Mouse (Mus musculus) heart, postnatal 4 days (tissue): ENCODE data around the gene Gm21969. TPM values are rescaled to one million over a fixed set of nuclear protein-coding genes. Genes with fewer than 3 reads are reported as not detected.

Source experiments
- DNase-seq: peaks from one replicate; pipeline ENCODE4 v3.0.0; 2021
- microRNA-seq, 2 experiments: library from miRNA; unstranded; fragments of <30 nt; microRNA quantifications; one replicate each; pipeline ENCODE4 v1.2.0; 2021 to 2022
- total RNA-seq, 2 experiments: library from RNA; stranded (reverse); gene quantifications; 2 replicates each; pipeline ENCODE4 v1.2.3; 2021

Gm21969 gene
- total RNA-seq, 2 experiments from 2014 or later, result not detected

GRCm38 (mm10) chr4:139667632-139668031, 64.6 kb downstream of the Gm21969 start:
- DNase-seq, result no peak

GRCm38 (mm10) chr4:139669847-139670246, 66.9 kb downstream of the Gm21969 start:
- peak; percentile 60 for DNase-seq

- DNase-seq, result no peak
These were observed 72.7 kb downstream of the Gm21969 start for GRCm38 (mm10) chr4:139675696-139676095.

DNA sequence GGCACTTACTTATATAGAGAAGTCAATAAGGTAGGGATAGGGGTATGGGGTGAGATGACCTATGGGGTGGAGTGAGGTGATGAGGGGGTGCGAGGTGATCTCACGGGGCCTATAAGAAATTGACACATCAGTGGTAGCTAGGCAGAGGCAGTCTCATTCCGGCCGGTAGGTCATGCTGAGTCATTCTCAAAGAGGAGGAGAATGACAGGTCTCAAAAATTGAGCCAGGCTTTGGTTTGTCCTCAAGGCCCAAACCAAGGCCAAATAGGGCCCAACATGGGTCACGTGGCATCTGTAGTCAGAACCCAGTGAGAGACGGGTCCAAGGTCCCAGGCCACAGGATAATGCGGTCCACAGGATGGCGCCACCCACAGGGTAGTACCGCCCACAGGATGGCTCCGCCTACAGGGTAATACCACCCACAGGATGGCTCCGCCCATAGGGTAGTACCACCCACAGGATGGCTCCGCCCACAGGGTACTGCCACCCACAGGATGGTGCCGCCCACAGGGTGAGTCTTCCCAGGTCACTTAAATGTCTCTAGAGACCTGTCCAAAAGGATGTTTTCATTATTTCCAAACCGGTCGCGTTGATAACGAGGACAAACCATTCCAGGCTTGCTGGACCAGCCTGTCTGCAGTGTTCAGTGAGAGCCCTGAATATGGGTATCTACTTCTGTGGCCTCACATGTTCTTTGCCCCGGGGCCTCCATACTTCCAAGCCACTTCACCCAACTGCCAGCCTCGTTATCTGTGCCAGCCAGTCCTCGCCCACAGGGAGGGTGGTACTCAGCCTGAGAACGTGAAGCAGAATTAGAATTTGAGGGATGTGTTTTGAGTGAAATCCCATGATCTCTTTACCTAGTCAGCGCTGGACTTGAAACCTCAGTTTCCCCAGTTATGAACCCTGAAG, 81.0 kb downstream of the Gm21969 start:
- DNase-seq, result no peak

GRCm38 (mm10) chr4:139684639-139685017, 81.6 kb downstream of the Gm21969 start:
- peak; percentile 72 for DNase-seq

DNA sequence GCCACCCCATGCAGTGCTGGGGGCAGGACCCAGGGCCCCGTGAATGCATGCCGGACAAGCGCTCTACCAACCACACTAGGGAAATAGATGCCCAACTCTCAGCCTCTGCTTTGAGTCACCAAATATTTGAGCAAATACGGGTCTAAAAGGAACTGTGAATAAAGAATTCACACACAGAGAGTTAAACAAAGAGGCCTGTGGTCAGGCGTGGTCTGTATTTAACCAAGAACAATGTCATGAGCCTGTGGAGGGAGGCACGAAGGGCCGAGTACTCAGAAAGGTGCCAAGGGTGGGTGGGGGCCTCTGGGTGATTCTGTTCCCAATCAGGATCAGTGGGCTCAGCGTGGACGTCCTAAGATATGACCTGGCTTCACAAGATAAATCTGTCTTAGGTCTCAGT, 85.1 kb downstream of the Gm21969 start:
- DNase-seq, result no peak

GRCm38 (mm10) chr4:139689627-139690269, 86.8 kb downstream of the Gm21969 start:
- DNase-seq, result no peak

- no peak for DNase-seq
These were observed 90.3 kb downstream of the Gm21969 start for GRCm38 (mm10) chr4:139693315-139693714.

DNA sequence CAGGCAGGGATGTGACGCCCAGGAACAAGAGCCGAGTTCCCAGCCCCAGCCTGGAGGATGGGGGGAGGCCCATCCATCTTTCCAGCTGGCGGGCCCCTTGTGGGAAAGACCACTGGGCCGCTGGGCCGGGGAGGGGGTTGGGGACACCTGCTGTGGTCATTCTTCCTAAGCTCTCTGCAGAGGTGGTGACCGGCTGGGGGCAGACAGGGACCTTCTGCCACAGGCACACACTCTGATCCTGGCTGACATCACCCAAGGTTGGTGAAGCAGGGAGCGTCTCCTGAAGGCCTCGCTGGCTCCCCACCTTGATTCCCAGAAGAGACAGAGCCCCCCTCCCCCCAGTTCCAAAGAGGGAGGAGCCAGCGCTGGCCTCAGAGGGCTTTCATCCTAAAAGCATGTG, 94.8 kb downstream of the Gm21969 start:
- DNase-seq, result no peak

DNA sequence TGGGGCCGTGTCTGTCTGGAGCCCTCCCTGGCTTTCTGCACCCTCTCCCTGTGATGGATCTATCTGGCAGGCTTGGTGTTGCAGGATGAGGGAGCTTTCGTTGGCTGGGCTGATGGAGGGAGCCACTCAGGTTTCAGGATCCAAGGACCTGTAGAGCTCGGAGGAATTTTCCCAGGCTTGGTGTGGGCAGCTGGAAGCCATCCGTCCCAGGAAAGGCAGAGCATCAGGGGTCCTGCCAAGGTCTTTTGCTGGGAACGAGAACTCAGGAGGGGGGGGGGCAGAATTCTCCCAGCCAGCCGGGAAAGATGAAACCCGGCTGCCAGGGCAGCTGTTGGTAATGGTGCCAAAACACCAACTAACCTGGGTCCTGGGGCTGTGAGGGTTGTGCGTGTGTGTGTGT, 95.6 kb downstream of the Gm21969 start:
- no peak for DNase-seq

- no peak for DNase-seq
These were observed 99.9 kb downstream of the Gm21969 start for GRCm38 (mm10) chr4:139702914-139703313.

- peak; percentile 8 for DNase-seq
These were observed 100.5 kb downstream of the Gm21969 start for GRCm38 (mm10) chr4:139703468-139703867.

- DNase-seq, result no peak
These were observed 103.0 kb downstream of the Gm21969 start for GRCm38 (mm10) chr4:139705986-139706385.

- DNase-seq, result no peak
These were observed 107.7 kb downstream of the Gm21969 start for GRCm38 (mm10) chr4:139710467-139711334.

Small RNA genes lying within 50 kb of the gene (microRNA-seq; reads per million reads assigned to microRNA genes)
- gene Gm25571 (0 reads per million in 2 experiments), gene Mir7020 (0 to 0.35 reads per million in 2 experiments)

Other genes with a start within 250 kb of the Gm21969 start
- 10 to 100 TPM; 14.2 to 14.6 TPM for gene Iffo2, start 72.6 kb upstream of the Gm21969 start, total RNA-seq
- gene Aldh4a1, start 19.7 kb downstream of the Gm21969 start, total RNA-seq, result 10 to 100 TPM; 15.1 to 15.4 TPM
- gene Tas1r2, start 50.4 kb downstream of the Gm21969 start, total RNA-seq, result not detected
- not detected for gene Pax7, start 230.3 kb downstream of the Gm21969 start, total RNA-seq